Mouse (Mus musculus): Measurements from ENCODE around the gene Nol10.
A peak's percentile ranks its signal among the peaks of the same experiment; 100 is the strongest.

Gene Nol10

DNA sequence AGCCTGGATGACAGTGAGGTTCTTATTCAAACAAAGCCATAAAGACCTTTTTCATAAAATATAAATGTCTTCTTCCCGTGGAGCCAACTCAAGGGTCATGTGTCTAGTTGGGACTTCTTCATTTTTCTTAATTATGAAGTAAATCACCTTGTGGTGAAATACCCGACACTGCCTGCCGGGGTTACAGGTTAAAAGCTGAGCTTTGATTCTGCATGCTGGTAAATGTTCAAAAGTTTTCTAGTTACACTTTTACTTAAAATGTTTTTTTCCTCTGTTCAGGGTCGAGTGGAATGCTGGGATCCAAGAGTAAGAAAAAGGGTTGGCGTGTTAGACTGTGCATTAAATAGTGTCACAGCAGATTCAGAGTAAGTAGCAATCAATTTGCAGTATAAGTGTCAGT lies 14.1 kb downstream of the Nol10 start:
- no peak for DNase-seq (ENCODE audit: low read depth, low spot score)

DNA sequence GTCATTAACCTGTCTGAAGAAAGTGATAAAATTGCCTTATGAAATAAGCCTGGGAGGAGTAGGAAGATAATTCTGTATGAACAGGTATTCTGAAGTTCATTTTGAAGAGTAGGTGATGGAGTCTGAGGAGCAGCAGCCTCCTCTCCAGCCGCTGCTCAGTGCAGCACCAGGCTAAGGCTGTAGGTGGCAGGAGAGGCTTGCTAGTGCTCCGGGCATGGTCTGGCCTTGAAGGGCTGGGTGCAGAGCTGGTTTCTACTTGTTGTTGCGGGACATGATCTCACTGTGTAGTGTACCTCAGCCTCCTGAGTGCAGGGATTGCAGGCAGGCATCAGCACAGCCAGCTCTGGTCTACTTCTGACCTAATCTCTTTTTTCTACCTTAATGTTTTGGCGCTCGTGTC lies 18.7 kb downstream of the Nol10 start:
- no peak for DNase-seq (ENCODE audit: low read depth, low spot score)

DNA sequence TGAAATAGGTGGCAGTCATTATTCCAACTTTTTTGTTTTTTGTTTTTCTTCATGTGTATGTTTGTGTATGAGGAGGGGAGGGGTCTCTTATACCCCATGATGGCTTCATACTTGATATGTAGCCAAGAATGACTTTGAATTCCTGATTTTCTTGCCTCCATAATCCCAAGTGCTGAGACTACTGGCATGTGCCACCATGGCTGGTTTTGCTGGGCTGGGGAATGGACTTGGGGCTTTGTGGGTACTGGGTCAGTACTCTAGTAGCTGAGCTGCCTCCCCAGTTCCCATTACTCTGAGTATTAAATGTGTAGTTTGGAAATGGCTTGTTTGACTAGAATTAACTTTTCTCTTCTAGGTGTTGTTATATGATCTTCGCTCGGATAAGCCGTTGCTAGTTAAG lies 20.9 kb downstream of the Nol10 start:
- DNase-seq (ENCODE audit: low read depth, low spot score), result no peak

DNA sequence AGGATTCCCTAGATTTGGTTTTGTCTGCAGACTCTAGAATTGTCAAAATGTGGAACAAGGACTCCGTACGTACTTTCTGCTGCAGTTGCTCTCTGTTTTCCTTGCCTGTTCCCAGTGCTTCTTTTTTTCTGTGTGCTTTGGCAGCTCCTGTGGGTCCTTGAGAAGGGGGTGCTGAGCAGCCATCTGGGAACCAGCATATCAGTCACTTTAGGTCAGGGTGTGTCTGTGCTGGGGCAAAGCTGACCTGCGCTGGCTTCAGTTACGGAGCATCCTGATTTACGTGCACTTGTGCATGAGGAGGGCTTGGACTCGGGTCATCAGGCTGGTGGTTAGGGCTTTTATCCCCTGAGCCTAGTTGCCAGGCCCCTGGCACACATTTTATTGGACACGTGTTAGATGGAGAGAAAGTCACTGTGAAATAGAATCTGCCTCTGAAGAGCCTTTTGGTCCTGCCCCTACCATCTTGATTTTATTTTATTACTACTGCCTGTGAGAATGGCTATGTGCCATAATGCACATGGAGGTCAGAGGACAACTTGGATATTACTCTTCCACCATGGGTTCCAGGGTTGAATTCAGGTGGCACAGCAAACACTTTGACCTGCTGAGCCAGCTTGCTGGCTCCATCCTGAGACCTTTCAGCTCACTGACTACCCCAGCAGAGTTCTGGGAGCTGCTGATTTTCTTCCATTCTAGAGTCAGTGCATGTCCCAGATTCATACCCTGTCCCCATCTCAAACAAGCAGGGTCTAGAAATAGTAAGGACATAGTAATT lies 21.5 kb downstream of the Nol10 start:
- DNase-seq (ENCODE audit: low read depth, low spot score), result no peak

DNA sequence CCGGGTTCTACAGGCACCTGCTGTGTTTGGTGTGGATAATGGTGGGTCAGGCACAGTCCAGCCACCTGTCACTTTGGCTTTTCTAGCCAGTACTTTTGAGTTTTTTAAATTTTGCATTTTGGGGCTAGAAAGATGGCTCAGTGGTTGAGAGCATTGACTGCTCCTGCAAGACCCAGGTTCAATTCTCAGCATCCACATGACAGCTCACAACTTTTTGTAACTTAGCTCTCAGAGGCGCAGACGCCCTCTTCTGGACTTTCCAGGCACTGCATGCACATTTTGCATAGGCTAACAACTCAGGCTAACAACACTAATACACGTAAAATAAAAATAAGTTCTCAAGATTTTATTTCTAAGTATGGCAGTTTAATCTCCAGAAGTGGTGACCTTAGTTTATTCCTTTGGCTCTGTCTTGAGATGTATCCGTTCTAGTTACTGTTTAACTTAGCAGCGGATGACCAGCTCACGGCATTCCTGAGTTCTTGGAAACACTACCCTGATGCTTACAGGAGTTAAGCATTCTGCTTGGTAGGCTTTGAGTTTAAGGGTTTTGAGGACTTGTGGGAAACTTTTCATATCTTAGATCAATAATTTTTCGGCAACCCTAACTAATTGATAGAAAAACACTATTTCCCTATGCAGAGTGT lies 23.5 kb downstream of the Nol10 start:
- no peak for DNase-seq (ENCODE audit: low read depth, low spot score)

DNA sequence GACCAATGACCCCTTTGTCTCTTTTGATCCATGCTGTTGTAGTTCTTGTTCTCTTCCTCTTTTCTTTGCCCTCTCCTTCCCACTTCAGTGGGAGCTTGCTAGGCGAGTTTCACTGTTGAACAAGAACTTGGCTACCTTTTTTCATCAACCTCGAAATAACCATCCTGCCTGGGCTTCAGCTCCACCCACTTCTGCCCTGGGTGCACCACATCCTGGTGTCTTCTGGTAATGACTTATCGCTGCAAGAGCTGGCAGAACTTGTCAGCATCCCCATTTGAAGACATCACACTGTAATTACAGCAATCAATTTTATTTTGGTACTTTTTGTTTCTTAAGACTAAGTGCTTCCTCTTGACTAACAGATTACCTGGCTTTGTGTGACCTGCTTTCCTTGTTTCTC lies 24.4 kb downstream of the Nol10 start:
- no peak for DNase-seq (ENCODE audit: low read depth, low spot score)

DNA sequence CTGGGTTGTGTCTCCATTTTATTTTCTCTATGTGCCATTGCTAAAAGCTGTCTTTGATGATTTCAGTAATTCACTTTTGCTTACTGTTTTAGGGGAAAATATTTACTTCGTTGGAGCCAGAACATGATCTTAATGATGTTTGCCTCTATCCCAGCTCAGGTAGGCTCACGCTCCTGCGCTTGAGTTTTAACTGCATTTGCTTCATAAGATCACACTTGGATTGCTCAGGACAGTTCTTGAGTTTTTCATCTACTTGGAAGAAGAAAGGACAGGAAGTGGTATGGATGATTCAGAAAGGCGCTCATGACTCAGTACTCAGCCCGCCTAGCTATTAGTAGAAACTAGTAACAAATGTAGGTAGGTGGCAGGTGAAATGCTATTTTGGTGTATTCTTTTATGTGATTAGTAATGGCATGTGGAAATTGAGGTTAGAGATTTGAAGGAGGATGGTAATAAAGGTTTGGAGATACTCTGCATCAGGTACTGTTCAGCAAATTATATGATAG lies 25.3 kb downstream of the Nol10 start:
- DNase-seq (ENCODE audit: low read depth, low spot score), result no peak

DNA sequence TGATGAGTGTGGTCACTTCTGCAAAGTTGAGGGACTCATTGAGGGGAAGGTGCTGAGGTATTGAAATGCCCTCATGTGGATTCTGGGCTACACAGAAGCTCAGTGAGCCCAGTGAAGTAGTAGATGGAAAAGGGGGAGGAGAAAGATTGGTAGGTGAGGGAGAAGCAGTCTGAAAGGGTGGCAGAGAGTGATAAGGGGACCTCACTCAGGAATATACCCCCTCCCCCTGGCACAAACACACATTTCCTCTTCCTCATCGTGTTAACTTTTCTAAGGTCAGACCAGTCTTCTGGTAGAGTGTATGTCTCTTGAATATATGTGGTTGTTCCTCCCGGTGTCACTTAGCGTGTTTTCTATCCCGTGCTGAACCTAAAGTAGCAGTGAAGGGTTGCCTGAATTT lies 27.0 kb downstream of the Nol10 start:
- no peak for DNase-seq (ENCODE audit: low read depth, low spot score)

DNA sequence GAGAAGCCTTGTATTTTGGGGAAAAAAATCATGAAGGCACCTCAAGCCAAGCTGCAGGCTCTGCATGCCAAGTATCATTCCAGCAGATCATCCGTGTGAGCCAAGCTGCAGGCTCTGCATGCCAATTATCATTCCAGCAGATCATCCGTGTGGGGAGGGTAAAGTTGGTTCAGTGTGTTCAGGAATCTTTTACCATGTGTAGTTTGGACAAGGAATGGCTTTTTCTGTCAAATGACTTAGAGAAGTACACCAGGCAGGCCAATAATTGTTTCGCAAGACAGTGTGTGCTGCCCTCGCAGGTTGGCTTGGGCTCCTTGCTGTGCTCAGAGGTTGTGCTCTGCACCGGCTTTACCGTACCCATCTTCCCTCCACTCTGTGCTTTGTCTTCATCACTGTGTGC lies 28.3 kb downstream of the Nol10 start:
- no peak for DNase-seq (ENCODE audit: low read depth, low spot score)

DNA sequence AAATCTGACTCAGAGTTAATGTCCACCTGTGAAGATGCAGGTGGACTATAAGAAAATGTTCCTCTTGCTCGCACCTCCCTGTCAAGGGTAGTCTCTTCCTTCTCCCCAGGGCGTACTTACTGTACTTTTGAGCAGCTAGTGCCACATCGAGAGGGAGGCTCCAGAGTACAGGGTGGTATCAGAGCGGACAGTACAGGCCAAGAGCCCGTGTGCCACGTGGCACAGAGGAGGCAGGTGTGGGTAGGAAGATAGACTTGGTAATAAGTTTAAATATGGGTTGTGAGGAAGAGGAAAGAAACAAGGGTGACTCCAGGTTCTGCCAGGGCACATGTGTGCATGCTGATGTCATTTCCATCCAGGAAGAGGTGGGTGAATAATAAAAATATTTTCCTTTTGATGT lies 32.7 kb downstream of the Nol10 start:
- no peak for DNase-seq (ENCODE audit: low read depth, low spot score)

DNA sequence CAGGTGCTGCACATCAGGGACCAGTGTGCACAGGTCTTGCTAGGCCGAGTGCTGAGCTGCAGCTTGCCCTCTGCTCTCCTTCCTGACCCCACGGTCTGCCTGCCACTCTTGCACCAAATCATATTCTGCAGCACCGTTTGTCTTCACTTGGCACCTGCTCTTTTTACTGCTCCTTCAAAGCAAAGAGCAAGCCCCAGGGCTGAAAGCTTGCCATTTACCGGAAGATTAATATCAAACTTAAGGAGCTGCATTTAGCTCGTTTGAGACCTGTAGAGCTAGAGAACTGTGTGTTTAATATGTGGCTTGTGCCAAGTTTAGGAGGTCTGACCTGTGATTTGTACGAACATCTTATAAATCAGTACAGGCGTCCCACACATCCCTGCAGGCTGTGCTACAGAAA lies 34.5 kb downstream of the Nol10 start:
- no peak for DNase-seq (ENCODE audit: low read depth, low spot score)

DNA sequence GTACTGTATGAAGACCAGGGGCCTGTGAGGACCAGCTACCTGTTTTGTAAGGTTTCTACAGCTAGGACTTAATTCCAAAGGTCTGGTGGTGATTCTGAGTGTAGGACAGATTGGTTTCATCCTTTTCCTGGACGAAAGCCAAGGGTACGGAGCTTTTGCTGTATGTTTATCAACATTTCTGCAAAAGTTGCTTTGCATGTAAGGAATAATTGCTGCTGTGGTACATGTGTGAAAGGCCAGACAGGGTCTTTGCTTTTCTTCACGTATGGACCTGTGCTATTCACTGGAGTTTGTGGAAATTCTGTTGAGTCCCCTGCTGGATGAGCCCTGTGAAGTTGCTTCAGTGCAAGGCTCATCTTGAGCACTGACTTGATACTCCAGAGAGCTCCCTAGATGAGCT lies 38.6 kb downstream of the Nol10 start:
- DNase-seq (ENCODE audit: low read depth, low spot score), result no peak

DNA sequence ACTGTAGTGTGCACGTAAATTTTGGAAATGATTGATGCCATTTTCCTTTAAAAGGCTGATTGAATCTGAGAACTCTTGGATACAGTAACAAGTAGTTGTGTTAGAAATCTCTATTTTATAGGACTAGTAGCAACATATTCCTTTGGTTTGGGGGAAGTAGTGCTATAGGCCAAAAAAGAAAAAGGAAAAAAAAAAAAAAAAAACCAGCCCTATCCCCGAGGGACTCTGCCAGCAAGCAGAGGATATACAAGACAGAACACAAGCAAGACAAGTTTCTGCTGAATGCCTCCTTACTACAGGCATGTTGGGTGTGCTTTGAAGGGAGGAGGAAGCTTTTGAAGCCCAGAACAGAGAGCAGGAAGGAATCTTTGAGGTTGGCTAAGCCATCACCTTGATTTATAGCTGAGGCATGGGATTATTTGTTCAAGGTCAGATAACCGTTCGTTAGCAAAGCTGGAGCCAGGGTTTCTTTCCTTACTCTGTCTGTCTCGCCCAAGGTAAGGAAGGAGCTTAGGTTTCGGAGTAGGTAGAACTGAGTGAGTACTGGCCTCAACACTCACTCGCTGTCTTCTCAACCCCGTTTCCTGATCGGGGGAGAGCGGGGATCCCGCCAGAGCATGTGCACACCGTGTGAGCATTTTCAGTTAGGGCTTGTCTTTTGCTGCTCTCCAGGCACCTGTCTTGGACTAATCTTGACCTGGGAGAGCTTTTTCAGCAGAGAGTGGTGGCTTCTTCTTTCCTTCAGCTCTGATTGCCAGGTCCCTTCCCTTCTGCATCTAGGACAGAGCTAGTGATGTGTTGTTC lies 39.3 kb downstream of the Nol10 start:
- peak; percentile 26 for DNase-seq (ENCODE audit: low read depth, low spot score)

DNA sequence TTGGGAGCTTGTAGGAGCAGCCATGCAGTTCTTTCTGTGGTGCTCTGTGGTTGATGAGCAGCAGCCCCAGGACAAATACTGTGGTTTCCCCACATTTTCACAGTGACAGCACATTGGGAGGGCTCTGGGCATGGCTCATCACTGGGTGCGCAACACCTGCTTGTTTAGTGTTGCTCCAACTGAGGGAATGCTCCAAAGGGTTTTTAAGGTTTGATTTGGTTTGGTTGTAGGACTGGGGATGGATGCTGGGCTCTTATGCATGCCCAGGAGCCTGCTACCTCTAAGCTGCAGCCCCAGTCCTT lies 39.8 kb downstream of the Nol10 start:
- DNase-seq (ENCODE audit: low read depth, low spot score), result no peak

DNA sequence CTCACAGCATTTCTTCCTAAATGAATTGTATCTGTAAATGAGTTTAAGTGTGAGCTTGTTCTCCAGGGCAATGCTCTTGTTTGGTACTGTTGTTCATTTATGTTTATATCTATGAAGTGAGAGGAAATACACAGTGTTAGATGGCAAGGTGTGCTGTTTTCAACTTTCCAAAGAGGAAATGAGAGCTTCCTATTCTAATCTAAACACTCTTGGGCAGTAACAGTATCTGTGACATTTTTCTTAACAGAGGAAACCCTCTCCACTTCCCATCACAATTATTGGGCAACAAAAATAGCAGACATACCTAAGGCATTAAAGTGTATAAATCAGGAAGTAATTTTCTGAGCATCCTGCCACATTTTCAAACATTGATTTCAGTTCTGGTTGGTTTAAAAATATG lies 41.8 kb downstream of the Nol10 start:
- DNase-seq (ENCODE audit: low read depth, low spot score), result no peak

DNA sequence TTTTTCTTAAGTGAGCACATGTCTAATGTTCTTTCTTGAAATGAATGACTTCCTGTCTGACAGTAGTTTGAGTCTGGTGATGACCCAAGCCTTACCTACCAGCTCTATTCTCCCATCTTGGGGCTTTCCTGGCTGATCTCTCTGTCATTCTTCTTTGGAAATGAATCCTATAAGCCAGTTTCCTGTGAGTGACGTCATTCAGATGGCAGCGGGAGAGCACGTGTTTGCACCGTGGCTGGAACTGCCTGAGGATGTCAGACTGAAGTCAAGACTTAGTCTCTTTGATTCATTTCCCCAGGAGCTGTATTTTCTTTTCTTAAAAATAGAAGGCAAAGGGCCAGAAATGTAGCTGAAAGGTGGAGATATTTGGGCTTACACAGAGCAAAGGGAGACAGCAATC lies 42.3 kb downstream of the Nol10 start:
- no peak for DNase-seq (ENCODE audit: low read depth, low spot score)

DNA sequence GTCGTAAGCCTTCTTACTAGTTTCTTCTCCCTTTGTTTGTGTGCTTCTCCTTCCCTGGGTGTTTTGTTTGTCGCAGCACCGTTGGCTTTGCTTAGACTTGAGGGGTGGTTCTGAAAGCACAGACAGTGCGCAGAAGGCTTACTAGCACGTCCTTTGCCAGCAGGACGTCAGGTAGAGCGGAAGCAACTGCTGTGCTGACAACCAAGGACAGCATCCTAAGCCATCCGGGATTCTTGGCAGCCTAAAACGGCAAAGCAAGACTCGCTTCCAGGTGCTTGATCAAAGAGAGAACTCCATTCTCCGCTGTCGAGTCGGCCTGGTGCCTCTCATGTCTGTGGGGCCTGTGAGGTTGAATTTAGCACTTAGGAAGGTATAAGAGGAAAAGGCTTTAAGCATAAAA lies 44.9 kb downstream of the Nol10 start:
- DNase-seq (ENCODE audit: low read depth, low spot score), result no peak

DNA sequence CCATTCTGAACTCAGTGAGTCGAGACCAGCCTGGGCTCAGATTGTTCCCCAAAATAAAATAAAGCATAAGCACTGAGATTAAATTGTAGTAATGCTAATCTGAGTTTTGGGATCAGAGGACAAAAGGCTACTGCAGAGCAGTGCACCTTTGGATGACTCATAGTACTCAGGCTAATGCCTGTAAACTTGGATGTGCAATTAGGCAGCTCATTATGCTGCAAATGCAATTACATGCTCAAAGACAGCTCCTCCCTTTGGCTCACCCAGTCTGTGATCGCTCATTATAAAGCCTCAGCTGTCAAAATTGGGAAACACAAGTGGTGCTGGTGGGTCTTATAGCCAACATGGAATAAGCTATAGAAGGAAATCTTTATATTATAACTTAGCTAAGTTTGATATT lies 48.9 kb downstream of the Nol10 start:
- DNase-seq (ENCODE audit: low read depth, low spot score), result no peak

DNA sequence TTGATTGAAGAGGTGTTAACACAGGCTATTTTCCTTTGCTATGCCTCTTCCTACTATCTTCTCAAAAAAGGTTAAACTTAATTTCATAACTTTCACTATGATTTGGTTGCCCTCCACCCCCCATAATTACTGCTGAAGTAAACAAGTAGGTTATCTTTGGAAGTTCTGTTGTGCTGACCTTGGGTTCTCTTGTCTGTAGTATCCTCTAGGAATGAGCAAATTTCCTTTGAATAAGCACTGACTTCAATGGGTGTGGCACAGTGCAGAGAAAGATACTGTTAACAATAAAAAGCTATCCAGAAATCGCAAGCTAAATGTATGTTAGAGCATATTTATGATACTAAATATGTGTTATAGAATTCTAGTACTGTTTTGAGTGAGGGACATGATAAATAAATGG lies 53.2 kb downstream of the Nol10 start:
- no peak for DNase-seq (ENCODE audit: low read depth, low spot score)

DNA sequence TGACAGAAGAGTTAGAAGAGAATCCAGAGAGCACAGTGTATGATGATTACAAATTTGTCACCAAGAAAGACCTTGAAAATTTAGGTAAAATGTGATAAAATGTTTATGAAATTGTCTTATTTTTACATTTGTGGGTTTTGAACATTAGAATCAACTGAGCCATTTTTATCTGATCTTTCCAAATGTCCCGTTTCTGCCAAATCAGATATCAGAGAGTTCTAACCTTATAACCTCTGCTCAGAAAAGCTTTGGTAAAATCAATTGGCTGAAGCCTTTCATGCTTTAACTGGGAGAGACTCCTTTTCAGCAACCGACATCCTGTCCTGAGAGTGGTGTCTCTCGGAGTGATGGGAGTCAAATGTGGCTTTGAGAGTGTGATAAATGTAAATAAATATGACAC lies 53.9 kb downstream of the Nol10 start:
- no peak for DNase-seq (ENCODE audit: low read depth, low spot score)

DNA sequence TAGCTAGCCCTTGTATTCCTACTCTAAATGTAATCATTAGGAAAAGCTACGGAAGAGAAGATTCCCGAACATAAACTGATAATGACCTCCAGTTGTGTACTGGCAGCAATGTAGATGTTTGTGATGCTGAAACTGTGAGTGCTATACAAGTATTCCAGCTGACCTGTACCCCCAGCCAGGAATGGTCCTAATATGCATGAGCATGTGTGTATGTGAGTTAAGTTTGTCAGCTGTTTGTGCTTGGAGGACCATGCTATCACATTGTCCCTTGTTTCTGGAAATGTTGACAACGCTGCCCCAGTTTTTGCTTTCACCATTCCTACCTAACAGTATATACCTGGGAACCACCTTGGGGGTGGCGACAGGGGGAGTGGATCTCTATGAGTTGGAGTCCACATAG lies 55.7 kb downstream of the Nol10 start:
- no peak for DNase-seq (ENCODE audit: low read depth, low spot score)

DNA sequence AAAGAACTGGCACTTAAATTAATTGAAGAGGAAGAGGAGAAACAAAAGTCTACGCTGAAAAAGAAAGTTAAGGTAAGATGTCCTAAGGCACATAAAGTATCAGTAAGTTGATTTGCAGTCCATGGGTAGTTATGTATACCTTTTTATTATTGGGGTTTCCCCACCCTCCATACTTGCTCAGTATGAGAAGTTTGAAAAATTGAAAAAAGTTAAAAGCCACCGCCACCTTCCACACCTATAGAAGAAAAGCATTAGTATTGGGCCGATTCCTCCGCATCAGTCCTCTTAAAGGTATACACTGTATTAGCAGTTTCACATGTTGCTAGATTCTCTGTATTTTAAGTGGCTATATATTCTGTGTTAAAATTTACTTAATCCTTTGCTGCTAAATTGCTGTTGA lies 58.6 kb downstream of the Nol10 start:
- no peak for DNase-seq (ENCODE audit: low read depth, low spot score)

DNA sequence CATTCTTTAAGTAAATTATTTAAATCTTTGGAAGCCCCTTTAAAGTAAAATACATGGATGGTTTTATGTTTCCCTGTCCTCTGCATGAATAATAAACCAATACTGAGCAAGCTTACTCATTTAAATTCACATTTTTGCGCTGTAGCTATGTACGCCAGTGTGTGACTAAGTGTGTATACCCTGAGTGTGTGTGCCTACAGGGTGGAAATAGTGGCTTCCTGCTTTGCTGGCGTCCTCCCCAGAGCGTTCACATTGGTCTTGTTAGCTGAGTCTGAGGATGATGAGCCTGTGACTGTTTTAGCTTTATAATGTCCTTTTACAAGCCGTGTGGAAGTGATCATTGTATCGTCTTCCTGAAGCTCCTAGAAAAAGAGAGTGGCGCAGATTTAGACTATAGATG lies 60.1 kb downstream of the Nol10 start:
- DNase-seq (ENCODE audit: low read depth, low spot score), result no peak

Data from forelimb bud, embryonic 11.5 days (tissue).